Mouse (Mus musculus) CD4-positive, CD25-positive, alpha-beta regulatory T cell, adult 4 months (primary cell): ENCODE measurements around the gene Sfrp5. TPM values are rescaled to one million over a fixed set of nuclear protein-coding genes. Genes with fewer than 3 reads are reported as not detected.

Experiments
- ATAC-seq: one replicate; pipeline ENCODE4 v1.8.0; 2017
- polyA plus RNA-seq, 2 experiments: library from polyadenylated mRNA; unstranded; fragments of 100-300 nt; shearing (Covaris generic); gene quantifications; one replicate each; pipeline ENCODE4 v1.2.1; 2017

Gene Sfrp5
- polyA plus RNA-seq: not detected

DNA sequence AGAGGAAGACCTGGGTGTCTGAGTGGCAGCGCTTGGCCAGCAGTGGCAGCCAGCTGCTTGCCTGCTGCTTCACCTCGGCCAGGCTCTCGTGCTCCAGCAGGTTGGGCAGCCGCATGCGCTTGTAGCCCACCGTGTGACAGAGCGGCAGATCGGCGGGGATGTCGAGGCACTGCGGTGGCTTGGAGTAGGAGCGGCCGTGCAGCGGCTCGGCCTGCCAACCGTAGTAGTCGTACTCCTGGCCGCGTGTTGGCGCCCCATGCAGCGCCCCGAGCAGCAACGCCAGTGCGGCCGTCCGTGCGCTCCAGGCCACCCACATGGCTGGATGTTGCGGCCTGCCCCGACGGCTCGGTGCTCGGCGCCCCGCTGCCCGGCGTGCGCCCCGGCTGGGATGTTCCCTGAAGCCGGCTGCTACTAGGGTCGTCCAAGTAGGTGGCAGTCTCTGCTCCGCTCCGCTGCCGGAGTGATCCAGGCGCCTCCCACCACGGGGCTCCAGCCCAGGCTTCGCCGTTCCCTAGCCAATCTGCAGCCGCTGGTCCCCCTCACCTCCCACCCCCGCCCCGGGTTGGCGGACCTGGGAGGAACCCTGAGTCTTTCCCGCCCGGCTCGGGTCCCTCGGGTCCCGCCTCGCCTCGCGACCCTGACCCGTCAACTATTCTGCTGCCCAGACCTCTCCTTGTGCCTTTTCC is at the start of gene Sfrp5:
TSS of gene Sfrp5 (minus strand) at position 557 of the 686 bp plus-strand sequence.
- ATAC-seq: no peak

DNA sequence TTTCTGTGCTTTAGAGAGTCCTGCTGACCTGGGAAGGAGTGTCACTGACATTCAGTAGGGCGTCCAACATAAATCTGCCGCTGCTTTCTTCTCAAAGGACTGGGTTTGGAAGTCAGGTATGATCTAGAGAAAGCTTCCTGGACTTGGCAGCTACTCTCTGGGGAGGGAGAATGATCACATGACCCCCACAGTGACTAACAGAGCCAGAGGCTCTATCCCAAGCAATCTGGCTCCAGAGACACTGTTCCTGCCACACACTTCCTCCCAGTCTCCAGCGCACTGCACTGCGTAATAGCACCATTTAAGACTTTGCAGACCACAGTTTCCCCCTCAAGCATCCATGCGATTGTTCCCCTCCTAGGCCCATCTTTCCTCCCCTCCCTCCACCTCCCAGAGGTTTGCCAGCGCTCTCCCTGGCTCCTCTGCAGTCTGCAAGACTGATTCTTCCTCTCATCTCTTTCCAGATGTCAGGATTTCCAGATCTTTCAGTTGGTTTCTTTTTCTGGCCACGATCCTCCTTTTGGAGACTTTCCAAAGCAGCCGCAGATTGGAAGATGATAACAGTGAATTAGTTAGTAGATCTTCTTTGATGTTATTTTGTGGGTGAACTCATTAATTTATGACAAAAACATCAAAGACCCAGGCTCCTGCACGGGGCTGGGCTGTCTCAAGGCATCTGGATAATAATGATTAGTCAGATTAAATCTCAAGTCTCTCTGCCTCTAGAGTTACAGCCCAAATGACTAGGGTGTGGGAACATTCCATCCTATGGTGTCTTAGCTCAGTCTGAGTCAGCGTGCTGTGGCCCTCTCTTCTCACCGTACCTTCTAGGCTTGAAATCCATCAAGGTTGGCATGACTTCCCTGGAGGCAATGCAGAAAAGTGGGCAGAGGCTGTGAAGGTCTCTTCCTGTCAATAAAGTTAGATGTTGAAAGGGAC is 48.2 kb upstream of the Sfrp5 start:
- ATAC-seq: no peak

DNA sequence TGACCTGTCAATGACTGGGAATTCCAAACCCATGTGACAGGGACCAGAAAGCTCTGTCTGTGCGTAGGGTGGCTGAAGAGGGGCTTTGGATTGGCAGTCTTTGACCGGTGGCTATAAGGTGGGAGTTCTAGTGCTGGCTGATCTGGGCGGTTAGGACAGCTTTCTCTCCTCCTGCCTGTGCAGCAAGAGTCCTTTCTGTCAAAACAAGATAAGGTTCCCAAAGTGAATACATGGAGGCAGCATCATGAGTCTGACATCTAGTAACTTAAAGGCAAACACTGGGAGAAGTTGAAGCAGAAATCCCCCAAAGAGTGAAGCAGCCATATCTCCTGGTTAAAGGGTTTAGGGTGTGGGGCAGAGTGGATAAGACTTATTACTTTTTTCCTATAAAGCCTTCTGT is 45.5 kb upstream of the Sfrp5 start, which contains the start of gene Golga7b:
TSS of gene Golga7b (plus strand) at position 56 of the 400 bp plus-strand sequence.
- ATAC-seq: no peak

DNA sequence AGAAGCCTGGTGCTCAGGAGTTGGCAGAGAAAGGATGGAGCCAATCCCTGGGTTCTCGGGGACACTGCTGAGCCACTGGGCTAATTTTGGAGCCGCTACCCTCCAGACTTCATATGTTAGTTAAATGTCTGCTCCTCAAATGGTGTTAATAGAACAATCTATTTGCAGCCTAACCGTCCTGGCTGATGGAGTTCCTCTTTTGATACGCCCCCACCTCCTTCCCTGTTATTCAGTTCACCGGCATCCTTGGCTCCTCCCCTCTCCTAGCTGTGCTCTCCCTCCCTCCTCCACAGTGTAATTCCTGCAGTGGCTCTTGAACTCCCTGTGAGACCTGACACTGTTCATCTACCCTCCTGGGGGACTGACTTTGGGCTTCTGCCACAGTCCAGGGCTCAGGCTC is 44.6 kb upstream of the Sfrp5 start:
- no peak for ATAC-seq

DNA sequence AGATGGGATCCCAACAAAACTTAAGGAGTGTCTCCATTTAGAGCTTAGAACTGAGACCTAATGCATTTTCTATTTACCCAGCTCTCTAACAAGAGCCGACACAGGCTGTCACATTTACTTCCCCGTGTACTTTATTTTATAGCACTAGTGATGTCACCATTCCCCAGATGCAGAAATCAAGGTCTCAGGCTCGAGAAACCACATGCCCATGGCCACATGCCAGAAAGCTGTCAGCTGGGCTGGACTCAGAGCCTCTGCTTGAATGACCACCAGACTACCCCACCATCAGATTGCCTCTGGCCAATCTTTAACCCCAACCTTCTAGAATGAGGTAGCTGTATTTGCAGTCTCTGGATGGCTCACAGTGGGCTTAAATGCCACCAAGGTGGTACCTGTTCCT is 41.3 kb upstream of the Sfrp5 start:
- no peak for ATAC-seq

DNA sequence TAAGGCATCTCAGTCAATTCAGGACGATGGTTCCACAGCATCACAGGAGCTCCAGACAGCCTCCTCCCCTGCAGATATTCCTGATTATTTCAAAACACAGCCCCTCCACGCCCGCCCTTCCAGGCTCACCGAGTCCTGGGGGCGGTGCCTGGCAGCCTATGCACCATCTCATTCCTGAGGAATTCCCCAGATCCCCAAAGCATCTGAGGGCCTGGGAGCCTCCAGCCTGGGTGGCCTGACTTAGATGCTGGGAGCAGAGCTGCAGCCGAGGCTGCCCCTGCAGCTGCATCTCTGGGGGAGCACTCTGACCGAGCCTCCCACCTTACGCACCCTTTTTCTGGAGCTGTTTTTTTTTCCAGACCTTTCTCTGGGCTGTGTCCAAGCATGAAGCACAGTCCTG is 38.8 kb upstream of the Sfrp5 start:
- ATAC-seq: no peak

DNA sequence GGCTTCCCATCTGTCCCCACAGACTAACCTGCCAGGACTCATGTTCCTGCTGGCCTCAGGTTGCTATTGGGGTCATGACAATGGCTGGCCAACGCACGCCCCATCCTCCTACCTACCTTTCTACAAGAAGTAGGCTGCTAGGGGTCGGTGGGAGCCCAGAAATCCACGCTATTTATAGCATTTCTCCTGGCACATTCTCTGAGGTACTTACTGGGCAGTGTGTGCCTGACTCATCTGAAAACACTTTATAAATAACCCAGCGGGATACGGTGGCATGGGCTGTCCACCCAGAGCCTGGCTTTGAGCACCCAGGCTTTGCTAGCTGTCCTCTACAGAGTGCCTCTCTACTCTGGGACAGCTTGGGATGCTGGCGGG is 36.3 kb upstream of the Sfrp5 start:
- ATAC-seq: no peak

DNA sequence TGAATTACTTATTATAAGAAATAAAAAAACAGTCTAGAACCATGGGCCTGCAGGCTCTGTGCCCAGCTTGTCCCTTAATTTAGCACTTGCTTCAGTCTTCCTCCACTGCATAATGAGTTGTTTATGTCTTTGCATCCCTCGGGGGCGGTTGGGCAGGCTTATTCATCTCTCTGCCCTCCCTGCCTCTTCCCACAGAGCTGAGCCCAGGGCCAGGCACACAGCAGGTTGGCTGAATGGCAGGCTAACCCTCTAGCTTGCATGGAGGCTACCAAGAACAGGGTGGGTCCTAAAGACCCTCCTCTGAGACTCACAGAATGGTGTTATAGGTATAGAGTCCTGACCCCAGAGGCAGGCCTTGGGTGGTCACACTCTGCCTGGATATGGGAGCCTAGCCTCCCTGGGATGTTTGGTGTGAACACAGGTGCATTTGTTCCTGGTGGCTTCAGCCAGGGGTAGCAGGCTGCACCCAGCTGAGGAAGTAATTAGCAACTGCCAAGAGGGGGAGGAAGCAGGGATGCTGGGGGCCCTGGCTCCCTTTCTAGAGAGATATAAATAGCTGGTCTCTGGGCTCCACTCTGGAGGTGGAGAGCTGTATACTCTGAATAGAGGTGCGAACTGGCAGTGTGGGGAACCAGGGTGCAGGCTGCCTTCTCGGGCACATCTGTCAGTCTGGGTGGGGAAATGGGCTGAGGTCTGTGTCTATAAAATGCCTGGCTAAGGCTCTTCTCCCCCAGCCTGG is 35.7 kb upstream of the Sfrp5 start:
- ATAC-seq: no peak

DNA sequence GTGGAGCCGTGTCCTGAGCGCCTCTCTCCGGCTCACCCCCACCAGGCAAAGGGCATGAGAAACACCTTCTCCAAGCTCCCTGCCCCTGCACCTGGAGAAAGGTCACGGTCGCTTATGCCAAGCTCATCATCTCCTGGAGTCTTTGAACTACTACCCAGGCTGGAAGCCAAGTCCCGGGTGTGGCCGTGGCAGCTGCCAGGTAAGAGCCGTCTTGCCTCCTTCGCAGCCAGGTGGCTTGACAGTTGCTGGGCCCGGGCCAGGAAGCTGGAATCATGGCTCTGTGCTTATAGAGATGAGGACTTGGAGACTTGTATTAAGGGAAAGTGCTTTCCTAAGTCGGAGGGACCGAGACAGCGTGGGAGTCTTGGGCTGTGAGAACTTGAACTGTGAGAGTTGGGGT is 28.9 kb upstream of the Sfrp5 start:
- no peak for ATAC-seq

DNA sequence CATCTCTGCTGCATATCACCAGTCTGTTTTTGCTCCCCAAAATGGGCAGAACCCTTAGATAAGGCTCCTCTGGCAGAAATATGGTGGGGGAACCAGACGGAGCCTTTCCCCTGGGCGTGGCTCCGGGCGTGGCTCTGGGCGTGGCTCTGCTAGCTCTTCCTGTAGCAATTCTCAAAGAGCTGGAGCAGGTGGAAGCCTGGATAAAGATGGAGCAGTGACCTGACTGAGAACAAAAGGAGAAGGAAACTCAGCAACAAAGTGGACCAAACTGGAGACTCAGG is 28.2 kb upstream of the Sfrp5 start:
- no peak for ATAC-seq

DNA sequence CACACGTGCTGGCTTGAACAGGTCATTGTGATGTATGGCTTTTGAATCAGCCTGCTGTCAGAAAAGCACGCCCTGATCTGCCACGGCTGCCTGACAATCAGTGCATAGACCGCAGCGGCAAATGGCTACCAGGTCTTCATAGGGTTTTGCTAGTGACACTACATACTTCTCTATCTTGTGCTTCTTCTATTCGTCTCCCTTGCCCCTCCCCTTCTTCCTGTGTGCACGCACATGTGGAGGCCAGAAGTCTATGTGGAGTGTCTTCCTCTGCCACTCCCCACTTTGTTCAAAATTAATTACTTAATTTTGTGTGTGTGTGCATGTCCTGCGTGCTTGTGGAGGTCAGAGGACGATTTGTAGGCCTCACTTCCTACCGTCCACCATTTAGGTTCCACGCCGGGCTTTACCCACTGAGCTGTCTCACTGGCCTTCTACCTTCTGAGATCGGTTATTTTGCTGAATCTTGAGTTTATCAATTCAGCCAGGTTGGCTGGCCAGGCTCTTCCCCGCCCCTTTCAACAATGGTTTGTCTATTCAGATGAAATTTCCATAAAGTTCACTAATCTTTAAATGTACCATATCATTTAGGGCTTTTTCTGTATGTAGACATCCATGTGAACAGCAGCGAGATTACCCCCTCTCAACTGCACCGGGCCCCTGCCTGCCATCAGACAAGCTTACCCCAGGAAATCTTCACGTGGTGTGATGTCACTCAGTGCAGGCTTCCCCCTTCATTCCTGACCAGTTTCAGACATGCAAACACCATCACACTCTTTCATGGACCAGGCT is 27.6 kb upstream of the Sfrp5 start:
- no peak for ATAC-seq

DNA sequence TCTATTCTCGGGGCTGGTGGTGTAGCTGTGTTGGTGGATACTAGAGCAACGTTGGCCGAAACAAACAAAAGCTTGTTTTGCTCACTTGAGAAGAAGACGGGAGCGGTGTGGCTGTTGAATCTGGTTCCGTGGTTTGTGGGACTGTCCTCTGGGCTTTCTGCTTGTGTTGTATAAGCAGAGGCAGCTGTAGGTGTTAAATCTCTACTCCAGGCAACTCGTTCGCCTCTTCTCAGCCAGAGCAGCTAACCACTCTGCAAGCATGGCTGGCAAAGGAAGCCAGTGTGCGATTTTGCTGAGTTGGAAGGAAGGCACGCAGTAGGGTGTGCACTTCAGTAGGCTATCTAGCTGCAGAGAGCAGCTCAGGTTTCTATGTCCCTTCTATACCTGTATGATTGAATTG is 24.4 kb upstream of the Sfrp5 start:
- no peak for ATAC-seq

DNA sequence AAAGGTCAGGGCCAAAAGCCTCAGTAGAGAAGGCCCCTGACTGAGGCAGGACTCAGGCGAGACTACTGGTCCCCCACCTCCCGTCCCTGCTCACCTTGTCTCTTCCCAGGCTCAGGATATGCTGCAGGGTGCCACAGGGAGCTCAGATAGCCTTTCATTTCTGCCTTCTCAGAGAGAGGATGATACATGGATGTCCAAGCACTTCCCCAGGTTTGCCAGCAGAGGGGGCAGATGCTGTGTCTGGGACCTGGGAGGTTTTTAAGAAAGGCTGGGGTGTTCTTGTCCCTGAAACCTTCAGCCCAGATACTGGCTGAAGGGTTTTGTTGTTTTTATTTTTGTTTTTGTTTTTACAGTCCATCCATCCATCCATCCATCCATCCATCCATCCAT is 15.3 kb upstream of the Sfrp5 start:
- no peak for ATAC-seq

DNA sequence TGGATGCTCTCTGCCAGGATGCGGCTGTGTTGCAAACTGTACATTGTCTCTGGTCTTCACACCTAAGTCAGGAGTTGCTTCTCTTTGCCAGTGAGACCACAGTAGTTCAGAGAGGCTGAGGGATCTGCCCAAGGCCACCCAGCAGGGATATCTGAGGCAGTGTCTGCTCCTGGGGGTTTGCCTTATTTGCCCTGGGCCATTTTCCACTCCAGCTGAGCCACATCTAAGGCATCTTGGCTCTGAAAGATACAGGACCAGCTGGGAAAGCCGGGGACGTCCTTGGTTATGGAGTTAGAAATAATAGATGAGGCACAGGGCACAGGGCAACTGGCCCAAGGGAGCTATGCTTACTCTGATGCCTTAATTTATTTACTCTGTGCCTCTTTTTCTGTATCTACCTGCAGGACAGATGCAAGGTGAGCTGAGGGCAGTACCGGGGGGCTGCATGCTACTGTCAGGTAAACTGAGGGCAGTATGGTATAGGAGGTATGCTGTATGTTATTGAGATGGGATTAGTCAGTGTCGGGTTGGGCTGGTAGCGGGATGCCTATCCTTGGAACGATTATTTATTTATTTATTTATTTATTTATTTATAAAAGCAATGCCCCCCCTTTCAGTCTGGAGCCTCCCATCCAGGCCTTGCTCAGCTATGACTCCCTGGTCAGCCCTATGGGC is 14.8 kb upstream of the Sfrp5 start:
- no peak for ATAC-seq

DNA sequence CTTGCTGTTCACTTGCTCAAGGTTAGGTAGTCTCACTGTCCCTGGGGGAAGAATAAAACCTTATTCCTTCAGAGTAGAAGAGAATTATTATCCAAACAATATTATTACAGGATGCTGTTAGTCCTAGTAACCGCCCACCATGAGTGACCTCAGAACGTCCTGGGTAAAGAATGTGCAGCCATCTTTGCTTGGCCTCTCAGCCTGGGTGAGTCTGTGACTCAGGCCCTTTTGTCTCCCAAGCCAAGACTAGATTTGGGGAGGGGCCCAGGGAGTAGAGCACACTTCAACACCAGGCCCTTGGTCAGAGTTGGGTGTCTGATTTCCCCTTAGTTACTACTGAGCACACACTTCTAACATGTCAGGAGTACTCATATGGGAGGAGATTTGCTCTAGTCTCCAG is 12.5 kb upstream of the Sfrp5 start:
- ATAC-seq: no peak

DNA sequence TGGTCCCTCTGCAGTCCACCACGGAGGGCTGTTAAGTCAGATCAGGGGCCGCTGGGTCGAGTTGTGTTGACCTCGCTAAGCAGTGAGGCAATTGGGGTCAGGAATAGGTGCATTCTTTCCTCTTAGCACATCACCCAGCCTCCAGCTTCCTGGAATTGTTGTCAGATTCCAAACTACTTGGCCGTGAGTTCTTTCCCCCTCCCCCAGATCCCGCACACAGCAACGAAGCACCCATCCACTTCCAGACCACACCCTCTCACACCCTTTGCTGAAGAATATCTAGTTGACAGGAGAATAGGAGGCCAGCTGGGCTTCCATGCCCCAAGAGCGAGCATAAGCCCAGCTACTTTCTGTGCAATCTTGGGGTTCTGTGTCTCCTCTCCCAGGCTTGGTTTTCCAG is 9.9 kb upstream of the Sfrp5 start:
- no peak for ATAC-seq

DNA sequence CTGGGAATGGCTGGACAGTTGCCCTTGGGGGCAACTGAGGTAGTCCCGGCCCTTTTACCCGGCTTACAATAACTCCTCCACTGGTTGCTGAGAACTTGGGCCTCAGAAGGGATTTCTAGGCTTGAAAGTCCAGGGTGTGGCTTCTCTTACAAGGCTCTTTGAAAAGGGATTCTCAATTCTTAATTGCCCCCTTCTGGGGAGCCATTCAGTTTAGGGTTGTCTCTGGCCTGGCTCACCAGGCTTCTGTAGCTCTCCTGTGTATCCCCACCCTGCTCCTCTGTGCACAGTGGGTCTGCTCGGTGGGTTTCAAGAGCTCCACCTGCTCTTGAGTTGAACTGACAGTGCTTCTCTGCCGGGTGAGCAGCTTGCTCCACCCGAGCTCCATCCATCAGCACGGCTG is 7.9 kb upstream of the Sfrp5 start:
- ATAC-seq: no peak

DNA sequence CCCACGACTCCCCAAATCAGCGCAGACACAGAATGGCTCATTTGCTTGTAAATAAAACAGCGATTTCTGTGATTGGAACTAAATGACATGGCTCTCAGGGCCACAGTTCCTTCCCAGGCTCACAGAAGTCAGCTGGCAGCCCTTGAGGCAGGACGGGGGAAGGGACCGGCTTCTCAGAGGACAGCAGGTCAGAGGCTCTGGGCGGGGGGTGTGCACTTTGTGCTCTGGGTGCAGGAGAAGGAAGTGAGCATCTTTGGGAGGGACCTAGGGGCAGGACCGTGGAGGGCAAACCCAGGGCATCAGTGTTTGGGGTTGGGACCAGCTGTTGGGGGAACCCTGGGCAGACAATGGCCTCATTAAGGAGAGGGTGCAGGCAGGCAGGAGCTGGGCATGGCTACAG is 7.4 kb upstream of the Sfrp5 start:
- no peak for ATAC-seq

DNA sequence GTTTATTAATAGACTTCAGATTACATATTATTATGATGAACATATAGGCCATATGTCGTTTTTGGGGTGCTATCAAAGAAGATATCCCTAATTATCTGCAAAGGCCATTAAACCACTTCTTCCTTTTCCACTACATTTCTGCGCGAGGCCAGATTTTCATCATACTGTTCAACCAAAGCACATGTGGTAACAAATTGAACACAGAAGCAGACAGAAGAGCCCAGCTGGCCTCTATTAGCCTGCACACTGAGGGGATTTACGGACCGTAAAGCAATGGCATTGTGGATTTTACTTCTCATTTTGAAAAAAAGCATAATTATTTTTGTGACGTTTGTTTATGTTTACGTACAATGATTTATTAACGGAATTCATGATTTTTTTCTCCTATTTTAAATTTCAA is 3.1 kb upstream of the Sfrp5 start:
- no peak for ATAC-seq

DNA sequence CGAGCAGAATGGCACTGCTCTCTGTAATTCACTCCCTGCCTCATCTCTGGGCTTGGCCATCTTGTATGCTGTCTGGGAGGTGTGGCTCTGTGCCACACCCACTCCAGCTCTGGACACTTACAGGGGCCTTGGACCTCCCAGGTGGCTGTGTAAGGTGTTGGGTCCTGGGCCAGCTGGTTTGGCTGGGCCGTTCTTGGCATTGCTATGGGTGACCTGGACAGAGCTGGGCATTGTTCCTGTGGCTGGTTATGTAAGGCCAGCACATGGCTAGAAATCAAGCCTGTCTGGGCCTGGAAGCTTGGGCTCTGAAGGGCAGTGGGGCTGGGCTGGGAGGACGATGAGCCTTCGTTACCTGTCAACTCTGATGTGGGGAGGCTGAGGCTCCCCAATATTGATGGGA is 2.3 kb upstream of the Sfrp5 start:
- no peak for ATAC-seq

DNA sequence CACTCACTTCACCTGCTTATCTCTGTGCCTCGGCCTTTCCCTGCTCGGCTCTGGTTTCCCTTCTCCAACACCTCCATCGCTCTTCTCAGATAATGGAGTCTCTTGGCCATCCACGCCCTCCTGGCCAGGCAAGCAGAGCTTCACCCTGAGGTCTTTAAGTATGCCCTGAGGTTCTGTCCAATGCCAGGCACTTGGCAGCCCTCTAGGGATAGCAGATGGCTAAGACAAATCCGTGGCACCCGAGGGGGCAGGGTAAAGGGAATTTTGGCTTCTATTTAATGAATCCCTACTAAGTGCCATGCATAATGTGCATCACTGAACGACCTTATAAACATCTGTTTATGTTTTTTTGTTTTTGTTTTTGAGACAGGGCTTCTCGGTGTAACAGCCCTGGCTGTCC is 415 bp upstream of the Sfrp5 start:
- ATAC-seq: no peak

DNA sequence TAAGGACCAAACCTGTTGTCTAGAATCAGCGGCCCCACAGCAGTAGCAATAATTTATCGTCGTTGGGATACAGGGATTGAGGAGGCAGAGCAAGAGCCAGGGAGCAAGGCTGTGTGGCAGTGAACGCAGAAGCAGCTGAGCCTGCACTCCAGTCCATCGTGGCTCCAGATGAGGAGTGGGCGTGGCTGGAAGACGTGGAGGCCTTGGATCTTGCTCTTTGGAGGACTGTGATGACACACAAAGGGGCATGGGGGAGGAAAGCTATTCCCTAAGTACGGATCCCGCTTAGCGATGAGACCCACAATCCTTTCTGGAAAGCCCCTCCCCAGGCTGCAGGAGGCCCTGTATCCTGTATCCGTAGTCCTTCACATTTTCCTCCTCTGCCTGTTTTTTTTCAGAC is 4.0 kb downstream of the Sfrp5 start:
- ATAC-seq: no peak
